Mouse (Mus musculus) kidney, postnatal 4 days (tissue): ENCODE measurements at regions not wholly inside any gene's neighbourhood (a gene's known extent, or its start where the extent isn't known, plus 50 kb on each side); places are given as distances from the start of the nearest gene placed in this dataset.

Source experiments
- DNase-seq, 2 experiments: peaks; one replicate each; pipeline ENCODE4 v3.0.0; 2021; ENCODE audit warnings: mixed read lengths in 2 of 2

- no peak for DNase-seq
These were observed 1023.5 kb downstream of the Adgrl2 start for GRCm38 (mm10) chr3:147966827-147967226.

- DNase-seq, result no peak
These were observed 1024.0 kb downstream of the Adgrl2 start for GRCm38 (mm10) chr3:147966379-147966778.

- no peak for DNase-seq
These were observed 1026.5 kb downstream of the Adgrl2 start for GRCm38 (mm10) chr3:147963698-147964476.

- DNase-seq, result no peak
These were observed 1042.2 kb downstream of the Adgrl2 start for GRCm38 (mm10) chr3:147948041-147948592.

- DNase-seq, result no peak
These were observed 1047.0 kb downstream of the Adgrl2 start for GRCm38 (mm10) chr3:147943314-147943713.

- DNase-seq, result peak in 1 of 2 experiments; percentile 6
These were observed 1059.5 kb downstream of the Adgrl2 start for GRCm38 (mm10) chr3:147930811-147931251.

- no peak for DNase-seq
These were observed 1068.0 kb downstream of the Ttll7 start for GRCm38 (mm10) chr3:147920181-147920580.

- DNase-seq, result no peak
These were observed 1067.5 kb downstream of the Ttll7 start for GRCm38 (mm10) chr3:147919701-147920100.

GRCm38 (mm10) chr3:147919146-147919545 lies 1067.0 kb downstream of the Ttll7 start:
- no peak for DNase-seq

- DNase-seq, result no peak
These were observed 1044.6 kb downstream of the Ttll7 start for GRCm38 (mm10) chr3:147896751-147897150.

GRCm38 (mm10) chr3:147891682-147892081 lies 1039.5 kb downstream of the Ttll7 start:
- DNase-seq, result no peak

GRCm38 (mm10) chr3:147886261-147886893 lies 1034.2 kb downstream of the Ttll7 start:
- DNase-seq, result no peak

GRCm38 (mm10) chr3:147882936-147883645 lies 1030.9 kb downstream of the Ttll7 start:
- no peak for DNase-seq

- no peak for DNase-seq
These were observed 1026.5 kb downstream of the Ttll7 start for GRCm38 (mm10) chr3:147878690-147879089.

GRCm38 (mm10) chr3:147868281-147868680 lies 1016.1 kb downstream of the Ttll7 start:
- no peak for DNase-seq

GRCm38 (mm10) chr3:147853346-147853745 lies 1001.2 kb downstream of the Ttll7 start:
- DNase-seq, result peak; percentile 18

- no peak for DNase-seq
These were observed 1000.7 kb downstream of the Ttll7 start for GRCm38 (mm10) chr3:147852830-147853229.

GRCm38 (mm10) chr3:147841357-147841756 lies 989.2 kb downstream of the Ttll7 start:
- no peak for DNase-seq

- DNase-seq, result no peak
These were observed 986.6 kb downstream of the Ttll7 start for GRCm38 (mm10) chr3:147838816-147839215.

GRCm38 (mm10) chr3:147835716-147836115 lies 983.5 kb downstream of the Ttll7 start:
- DNase-seq, result no peak

GRCm38 (mm10) chr3:147825337-147825736 lies 973.2 kb downstream of the Ttll7 start:
- DNase-seq, result no peak

- no peak for DNase-seq
These were observed 972.3 kb downstream of the Ttll7 start for GRCm38 (mm10) chr3:147824451-147824850.

- no peak for DNase-seq
These were observed 962.0 kb downstream of the Ttll7 start for GRCm38 (mm10) chr3:147814080-147814650.
